Mouse (Mus musculus) A20 (cell line): ENCODE data around the gene Orc2.
A peak's percentile ranks its signal among the peaks of the same experiment; 100 is the strongest.

Source experiments
- DNase-seq: peaks from one replicate; pipeline ENCODE4 v3.0.0-alpha.2; 2011; ENCODE audit warnings: low read depth, low spot score

Gene Orc2

DNA sequence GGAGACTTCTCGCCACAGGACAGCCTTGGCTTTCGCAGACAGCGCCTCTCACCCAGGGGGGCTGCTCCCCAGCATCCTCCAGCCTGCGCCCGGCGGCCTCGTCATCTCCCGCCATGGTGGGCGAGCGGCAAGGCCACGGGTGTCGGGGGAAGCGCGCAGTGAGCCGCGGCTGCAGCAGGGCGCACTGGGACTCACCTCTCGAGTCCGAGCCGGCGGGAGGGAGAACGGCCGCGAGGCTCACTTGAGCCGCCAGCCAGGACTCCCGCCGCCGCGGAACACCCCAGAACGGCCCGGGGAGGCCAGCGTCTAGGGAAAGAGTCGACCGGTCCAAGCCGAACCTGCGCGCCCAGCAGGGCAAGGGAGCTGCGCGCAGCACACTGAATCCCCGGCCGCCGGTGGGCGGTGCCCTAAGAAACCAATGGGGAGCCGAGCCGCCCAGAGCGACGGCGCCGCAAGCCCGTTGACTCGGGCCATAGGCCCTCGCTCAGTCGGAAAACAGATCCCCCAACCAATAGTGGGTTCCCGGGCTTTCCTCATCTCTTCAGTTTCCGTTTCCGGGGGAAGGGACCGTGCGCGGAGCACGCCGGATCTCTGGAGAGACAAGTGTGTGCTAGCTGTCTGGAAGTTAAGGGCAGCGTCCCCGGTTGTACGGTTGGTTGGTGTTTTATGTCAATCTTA is at the start of gene Orc2:
Gene Orc2, minus strand, starts transcription at position 533 of the 678 bp plus-strand sequence.
- DNase-seq: peak; percentile 95

DNA sequence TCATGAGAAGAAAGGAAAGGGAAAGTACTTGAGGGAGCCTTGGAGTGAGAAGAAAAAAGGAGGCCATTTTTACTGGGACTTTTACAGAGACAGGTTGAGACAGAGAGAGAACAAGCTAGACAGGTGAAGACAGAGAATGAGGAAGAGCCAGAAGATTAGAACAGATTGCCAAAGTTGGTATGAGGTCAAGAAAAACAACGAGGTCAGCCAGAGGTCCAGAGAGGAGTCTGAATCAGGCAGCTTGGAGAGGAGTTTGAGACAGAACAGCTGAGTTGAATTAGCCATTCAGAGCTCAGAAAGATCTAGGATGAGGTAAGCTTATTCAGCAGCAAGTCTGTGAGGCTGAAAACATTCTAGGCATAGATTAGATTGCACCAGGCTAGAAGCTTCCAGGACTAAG is 36.5 kb upstream of the Orc2 start:
- no peak for DNase-seq

DNA sequence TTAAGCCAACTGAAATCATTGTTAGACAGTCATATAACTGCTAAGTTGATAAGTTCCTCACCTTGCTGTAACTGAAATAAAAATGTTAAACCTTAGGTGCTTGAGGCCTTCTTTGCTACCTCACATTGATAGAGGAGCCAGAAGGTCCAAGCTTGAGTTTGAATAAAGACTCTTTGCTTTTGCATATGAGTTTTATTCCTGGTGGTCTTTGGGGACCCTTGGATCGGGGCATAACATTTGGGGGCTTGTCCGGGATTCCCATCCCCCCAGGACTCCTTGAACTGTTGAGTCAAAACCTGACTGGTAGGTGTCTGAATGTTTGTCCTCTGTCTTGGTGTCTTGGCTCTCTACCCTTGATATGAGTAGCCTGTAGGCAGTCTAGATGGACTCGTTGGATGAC is 2.3 kb upstream of the Orc2 start:
- no peak for DNase-seq

DNA sequence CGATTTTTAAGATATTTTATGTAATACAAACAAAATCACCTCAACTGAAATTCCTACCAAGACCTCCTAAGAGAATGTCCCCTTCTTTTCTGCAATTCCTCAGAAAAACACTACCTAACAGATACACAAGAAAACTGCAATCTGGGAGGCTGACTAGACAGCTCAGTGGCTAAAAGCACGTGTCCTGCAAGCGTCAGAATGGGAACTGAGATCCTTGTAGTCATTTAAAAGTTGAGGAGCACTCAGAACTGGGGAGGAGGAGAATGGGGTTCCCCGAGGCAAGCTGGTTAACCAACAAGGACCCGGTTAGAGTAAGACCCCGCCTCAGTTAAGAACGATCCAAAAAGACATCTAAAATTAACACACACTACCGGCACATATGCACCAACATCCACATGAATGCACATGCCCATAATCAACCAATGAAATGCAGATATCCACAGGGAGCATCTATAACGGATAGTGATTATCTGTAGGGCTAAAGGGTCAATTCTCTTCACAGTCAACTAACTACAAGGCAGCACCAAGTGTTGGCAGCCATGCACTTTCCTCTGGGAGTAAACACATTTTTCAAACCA is 1.0 kb downstream of the Orc2 start:
- DNase-seq: peak; percentile 53

DNA sequence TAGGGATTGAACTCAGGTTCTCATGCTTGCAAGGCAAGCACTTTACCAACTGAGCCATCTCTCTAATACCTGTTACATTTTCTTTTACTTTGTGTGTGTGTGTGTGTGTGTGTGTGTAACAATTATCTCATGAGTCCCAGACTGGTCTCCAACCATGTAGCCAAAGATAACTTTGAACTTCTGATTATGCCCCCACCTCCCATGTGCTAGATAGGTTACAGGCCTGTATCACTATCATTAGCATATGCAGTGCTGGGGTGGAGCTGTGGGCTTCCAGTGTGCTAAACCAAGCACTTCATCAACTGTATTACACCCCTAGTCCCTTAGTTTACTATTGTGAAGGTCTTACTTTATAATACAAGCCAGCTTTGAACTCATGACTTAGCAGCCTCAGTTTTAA is 1.8 kb downstream of the Orc2 start:
- peak; percentile 16 for DNase-seq

DNA sequence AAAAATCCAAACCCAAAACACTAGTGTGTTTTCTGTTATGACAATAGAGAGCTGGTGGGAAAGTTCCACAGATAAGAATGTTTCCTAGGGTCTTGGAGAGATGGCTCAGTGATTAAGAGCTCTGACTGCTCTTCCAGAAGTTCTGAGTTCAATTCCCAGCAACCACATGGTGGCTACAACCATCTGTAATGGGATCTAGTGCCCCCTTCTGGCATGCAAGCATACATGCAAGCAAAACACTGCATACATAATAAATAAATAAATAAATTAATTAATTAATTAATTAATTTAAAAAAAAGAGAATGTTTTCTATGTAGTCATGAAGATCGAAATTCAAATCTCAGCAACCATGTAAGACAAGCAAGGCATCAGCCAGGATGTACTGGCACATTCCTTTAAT is 6.2 kb downstream of the Orc2 start:
- DNase-seq: peak; percentile 35

DNA sequence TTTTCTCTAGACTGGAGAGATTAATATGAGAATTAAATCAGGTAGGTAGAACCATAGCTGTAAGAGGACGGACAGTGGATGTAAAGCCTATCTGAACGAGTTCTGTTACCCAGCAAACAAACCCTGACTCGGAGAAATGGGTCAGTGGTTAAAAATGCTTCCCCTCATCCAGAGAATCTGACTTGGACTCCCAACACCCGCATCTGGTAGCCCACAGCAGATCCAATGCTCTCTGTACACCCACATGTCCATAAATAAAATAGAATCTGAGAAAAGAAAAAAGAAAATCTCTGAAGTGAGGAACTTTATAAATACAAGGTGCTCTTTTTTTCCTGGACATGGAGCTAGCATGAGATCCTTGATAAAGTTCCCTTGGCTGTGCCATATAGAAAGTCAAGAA is 7.2 kb downstream of the Orc2 start:
- no peak for DNase-seq

DNA sequence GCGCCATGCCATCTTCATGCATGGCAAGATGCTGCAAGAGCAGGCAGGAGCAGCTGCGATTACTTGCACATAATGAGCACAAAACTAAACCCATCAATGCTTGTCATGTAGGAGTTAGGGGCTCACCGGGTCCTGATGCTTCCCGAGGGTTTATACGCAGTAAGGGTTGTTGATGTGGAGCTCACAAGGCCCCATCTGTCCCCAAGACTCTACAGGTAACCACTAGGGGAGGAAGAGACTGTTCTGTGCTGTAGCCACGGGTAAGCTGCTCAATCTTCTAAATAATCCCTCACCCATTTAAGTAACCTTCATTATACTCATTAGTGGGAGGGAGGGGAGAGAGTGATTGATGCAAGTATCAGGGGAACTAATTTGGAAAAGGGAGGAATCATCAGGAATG is 9.3 kb downstream of the Orc2 start:
- DNase-seq: no peak

DNA sequence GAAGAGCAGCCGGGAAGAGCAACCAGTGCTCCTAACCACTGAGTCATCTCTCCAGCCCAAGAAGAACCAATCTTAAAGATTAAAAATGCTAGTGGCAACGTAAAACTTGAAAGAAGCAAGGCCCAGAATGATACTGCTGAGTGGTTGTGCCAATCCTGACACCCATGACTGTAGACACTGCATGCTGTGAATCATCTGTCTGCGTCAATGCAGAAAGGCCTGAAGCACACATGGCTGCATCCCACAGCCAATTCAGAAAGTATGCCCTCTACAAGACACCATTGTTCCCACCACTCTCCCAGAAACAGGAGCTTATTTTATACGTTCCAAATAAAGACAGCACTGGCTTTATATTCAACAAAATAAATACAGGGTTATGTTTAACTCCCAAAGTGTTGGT is 22.3 kb downstream of the Orc2 start:
- no peak for DNase-seq

DNA sequence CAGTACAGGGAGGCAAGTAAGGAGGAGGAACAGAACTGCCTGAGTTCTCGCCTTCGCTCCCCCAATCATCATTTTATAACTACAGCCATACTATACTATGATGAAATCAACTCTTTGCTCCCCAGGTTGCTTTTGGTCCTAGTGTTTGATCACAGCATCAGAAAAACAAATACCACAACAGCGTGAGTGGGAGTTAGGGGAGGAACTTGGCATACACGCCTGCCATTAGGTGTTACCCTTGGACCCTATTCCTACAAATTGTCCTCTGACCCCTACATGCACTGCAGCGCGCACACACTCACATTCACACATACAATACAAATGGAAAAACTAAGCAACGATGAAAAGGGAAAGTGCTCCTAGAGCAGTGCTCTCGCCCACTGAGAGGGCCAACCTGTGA is 29.2 kb downstream of the Orc2 start:
- peak; percentile 46 for DNase-seq

DNA sequence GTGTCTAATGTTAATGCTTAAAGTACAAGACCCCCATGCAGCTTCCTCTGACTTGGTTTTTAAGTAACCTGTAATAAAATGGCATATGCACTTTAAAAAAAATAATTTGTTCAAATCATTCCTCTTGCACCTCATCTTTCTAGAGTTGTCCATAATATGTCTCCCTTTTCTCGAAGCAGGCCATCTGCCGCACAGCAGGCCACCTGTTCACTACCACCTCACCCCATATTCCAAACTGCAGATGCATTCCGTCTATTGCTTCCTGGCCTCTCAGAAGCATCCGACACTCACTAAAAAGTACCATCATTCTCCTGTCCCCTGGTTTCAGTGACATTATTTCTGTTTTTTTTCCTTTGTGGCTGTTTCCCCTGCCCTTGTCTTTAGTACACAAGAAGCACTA is 39.3 kb downstream of the Orc2 start:
- DNase-seq: no peak

DNA sequence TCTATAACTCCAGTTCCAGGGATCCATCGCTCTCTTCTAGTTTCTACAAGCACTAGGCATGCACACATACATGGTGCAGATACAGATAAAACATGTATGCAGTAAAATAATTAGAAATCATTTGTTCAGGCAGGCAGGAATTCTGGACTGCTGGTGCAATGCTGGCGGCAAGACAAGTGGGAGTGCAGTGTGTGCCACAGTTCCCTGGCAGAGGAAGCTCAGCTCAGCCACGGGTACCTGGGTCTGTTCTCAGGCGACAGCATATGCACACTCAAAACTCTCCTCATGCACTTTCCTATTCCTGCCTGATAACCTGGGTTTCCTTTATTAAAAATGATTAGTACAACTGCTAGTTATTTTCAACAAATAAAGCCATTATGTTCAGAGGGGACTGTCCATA is 39.9 kb downstream of the Orc2 start:
- no peak for DNase-seq

DNA sequence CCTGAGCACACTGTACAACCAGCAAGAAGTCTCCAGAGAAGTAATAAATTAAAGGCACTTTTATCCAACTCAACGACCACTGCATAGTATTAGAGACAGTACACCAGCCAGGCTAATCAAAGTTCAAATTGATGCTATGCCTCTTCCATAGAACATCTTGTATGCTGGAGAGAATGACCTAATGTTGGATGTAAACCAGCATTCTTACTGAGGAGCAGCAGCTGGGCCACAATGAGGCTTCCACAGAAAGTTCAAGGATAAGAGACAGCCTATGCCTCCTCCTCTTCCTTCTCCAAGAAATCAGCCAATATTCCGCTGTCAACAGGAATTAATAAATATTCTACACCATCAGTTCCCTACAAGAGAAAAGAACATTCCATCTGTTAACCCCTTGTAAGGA is 41.0 kb downstream of the Orc2 start:
- DNase-seq: no peak

DNA sequence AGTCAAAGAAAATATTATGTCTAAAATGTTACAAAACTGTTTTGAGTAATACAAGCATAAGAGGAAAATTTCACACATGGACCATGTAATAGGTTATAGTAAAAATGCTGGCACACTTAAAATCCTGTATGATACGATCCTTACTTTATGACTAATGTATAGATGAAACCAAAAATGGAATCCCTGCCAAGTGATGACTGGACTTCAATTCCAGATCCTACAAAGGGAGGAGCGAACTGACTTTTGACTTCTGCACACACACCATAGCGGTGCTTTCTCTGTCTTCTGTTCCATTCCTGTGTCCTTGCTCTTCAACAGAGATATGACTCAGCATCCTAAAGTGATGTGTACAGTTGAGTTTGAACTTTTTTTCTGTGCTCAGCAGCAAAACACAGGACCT is 44.3 kb downstream of the Orc2 start:
- no peak for DNase-seq

DNA sequence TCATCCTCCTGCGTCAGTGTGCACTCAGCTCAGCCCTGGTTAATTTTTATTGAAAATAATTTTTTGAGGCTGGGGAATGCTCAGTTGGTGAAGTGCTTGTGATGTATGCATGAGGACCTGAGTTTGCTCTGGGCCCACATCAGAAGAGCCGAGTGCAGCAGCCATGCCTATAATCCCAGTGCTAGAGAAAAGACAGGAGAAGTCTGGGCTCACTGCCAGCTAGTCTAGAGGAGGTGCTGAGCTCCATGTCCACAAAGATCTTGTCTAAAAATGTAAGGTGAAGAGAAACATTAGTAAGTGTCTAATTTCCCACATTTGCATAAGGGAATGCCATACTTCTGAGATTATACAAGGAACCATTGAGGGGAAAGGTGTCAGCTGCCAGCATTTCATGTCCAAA is 46.0 kb downstream of the Orc2 start:
- DNase-seq: no peak

DNA sequence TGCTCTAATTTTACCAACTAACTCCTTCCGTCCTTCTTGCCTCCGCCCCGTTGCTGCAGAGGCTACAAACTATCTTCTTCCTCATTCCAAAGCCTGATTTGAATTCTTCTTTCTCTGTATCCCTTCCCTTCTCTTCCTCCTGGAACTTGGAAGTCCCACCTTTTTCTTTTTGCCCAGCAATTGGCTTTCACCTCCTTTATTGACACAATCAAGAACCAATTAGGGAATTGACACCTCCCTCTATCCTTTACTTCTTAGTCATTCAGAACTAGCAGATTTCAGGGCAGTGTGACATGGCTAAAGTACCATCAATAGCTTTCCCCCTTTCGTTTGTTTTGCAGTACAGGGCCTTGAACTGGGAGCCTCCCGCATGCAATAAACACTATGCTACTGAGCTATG is 46.7 kb downstream of the Orc2 start:
- no peak for DNase-seq

DNA sequence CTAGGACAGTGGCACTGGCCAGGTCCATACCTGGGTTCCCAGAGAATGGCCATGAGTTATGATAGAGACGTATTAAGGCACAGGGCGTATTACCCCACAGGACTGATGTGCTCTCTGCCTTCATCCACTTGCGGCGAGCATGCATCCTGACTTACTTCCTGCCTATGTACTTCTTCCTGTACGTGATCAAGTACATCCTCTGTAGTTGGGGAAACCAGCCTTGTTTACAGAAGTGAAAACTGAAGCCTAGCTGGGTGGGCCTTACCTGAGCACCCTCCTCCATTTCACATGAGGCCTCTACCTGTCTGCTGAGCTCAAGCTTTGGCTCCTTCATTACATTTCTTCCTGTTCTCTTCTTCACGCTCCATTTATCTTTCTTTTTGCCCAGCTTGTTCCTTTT is 50.6 kb downstream of the Orc2 start:
- no peak for DNase-seq

DNA sequence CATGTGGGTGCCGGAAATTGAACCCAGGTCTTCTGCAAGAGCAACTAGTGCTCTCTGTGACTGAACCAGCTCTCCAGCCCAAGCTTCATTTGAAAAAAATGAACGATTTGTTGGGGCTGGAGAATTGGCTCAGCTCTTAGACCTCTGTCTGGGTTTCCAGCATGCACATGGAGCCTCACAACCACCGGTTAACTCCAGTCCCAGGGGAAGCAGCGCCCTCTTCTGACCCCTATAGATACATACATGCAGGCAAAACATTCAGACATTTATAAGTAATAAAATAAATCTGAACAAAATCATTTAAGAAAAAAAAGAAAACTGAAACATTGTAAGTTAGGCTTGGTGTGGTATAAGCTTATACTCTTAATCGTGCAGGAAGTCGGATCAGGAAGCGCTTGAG is 56.5 kb downstream of the Orc2 start:
- DNase-seq: no peak

DNA sequence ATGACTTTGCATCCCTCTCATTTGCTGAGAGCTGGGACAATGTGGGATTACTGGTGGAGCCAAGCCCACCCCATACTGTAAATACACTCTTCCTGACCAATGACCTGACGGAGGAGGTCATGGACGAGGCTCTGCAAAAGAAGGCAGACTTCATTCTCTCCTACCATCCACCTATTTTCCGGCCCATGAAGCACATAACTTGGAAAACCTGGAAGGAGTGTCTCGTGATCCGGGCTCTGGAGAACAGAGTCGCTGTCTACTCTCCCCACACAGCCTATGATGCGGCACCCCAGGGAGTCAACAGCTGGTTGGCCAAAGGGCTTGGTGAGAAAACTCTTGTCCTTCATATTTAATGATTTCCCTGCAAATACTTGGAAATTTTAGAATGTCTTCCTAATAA is 57.1 kb downstream of the Orc2 start:
- no peak for DNase-seq

DNA sequence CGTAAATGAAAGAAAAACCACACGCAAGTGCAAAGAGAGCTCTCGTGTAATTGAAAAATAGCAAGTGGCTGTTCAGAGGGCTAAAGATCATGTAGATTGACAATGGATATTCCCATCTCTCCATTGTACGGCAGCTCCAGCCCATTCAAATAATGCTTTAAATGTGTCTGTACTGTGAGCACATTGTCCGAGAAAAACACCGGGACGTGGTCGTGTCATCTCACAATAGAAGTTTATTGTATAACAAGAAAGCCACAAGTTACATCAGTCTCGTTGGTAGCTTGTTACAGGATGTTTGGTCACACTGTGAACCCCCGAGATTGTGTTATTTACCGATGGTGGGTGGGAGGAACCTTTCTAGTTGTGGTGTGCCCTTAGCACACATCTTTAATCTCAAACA is 59.0 kb downstream of the Orc2 start:
- DNase-seq: no peak

DNA sequence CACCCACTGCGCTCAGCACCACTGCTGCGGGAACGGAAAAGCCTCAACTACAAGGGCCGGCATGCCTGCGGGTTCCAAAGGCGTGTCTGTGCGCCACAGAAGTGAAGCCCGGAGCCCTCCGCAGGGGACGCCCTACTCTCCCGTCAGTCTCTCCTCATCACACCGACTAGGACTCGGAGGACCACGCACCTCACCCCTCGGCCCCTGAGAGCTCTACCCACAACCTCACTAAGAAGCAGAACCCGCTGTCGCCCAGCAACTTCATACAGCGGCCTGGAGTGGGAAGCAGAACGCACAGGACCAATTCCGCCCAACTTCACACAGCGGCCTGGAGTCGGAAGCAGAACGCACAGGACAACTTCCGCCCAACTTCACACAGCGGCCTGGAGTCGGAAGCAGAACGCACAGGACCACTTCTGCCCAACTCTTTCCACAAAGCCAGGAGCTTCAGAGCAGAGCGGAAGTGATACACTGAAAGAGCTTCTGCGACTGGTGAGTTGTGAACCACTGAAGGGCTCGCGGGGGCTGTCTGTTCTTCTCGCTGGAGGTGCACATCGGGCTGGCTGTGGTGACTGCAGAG is 59.7 kb downstream of the Orc2 start, which contains the start of the genes Nif3l1 and Ppil3:
Gene Nif3l1, plus strand, starts transcription at position 9 of the 580 bp plus-strand sequence.
Gene Ppil3, minus strand, starts transcription at position 344 of the 580 bp plus-strand sequence.
- DNase-seq: peak; percentile 94

DNA sequence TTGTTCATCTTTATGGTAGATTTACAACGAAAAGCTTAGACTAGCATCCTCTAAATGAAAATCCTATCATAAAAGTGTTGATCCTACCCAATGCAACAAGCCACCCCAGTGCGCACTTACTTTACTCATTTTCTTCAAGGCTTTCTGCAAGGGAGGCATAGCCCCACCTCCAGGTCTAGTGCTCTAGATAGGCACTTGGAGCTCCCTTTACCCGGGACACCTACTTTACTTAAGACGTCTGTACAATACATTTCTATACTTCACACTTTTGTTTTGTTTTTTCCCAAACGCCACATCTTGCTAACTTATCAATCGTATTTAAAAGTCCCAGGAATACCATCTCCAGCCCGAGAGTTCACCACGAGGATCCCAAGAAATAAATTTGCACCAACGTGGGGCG is 60.2 kb downstream of the Orc2 start:
- no peak for DNase-seq

DNA sequence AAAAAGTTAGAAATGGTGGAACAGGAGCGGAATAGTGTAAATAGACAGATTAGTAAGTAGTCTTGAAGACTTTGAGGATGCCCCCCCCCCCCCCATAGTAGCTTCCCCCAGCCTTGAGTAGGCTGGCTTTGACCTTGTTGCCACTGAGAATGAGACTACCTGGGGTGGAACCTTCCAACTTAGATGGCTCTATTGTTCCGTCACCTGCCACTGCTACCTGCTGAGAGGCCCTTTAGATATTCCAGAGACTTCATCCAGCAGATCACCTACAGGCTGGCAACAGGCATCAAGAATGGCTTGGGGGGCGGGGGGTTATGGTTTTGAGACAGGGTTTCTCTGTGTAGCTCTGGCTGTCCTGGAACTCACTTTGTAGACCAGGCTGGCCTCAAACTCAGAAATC is 80.4 kb downstream of the Orc2 start:
- no peak for DNase-seq
